Mouse (Mus musculus) CH12.LX (cell line): ENCODE measurements around the gene Sertad1. TPM values are rescaled to one million over a fixed set of nuclear protein-coding genes. Genes with fewer than 3 reads are reported as not detected.

Experiments
- DNase-seq: peaks from one replicate; pipeline ENCODE4 v3.0.0-alpha.2; 2013; ENCODE audit errors: extremely low read depth
- H3K27ac ChIP-seq: 2 replicates; pipeline ENCODE4 v1.5.1; 2012; ENCODE audit warnings: low read depth, mild to moderate bottlenecking, control low read depth, moderate library complexity; ENCODE audit not compliant: insufficient read depth
- H3K27me3 ChIP-seq: replicated peaks from 2 replicates; pipeline ENCODE3; 2012; ENCODE audit warnings: inconsistent platforms
- H3K36me3 ChIP-seq, 2 experiments: replicated peaks in 1 of 2; 2 replicates each; pipeline versions ENCODE3 to v1.6.1; 2012; ENCODE audit warnings: inconsistent platforms in 1 of 2, low read length in 1 of 2, mild to moderate bottlenecking in 1 of 2, mixed read lengths in 1 of 2, moderate library complexity in 1 of 2; ENCODE audit not compliant: control insufficient read depth in 1 of 2, insufficient read depth in 1 of 2
- H3K4me1 ChIP-seq, 2 experiments: 2 replicates each; pipeline ENCODE4 v1.6.1; 2012; ENCODE audit warnings: inconsistent platforms in 1 of 2, moderate library complexity in 1 of 2; ENCODE audit not compliant: insufficient read depth in 2 of 2, control insufficient read depth in 1 of 2
- H3K4me2 ChIP-seq: 2 replicates; pipeline ENCODE4 v1.6.1; 2012; ENCODE audit warnings: low read depth, mild to moderate bottlenecking, control low read depth; ENCODE audit not compliant: poor library complexity, insufficient read depth, severe bottlenecking
- H3K4me3 ChIP-seq, 3 experiments: fragments of 150-350 bp in 1 of 3; sonication (generic) in 1 of 3; replicated peaks in 1 of 3; 2 replicates each; pipeline versions ENCODE3 to v1.5.1; 2011 to 2012; ENCODE audit warnings: low read depth in 2 of 3, low read length in 2 of 3, mild to moderate bottlenecking in 2 of 3, moderate library complexity in 2 of 3, control low read depth in 1 of 3, improper control_type of control experiment in 1 of 3, inconsistent platforms in 1 of 3, mixed read lengths in 1 of 3; ENCODE audit not compliant: poor library complexity in 1 of 3
- H3K79me2 ChIP-seq: replicated peaks from 2 replicates; pipeline ENCODE4 v1.6.1; 2012; ENCODE audit warnings: mild to moderate bottlenecking, moderate library complexity; ENCODE audit not compliant: control insufficient read depth, poor library complexity, insufficient read depth, severe bottlenecking; ENCODE audit errors: extremely low read depth
- H3K9ac ChIP-seq: 2 replicates; pipeline ENCODE4 v1.6.1; 2012; ENCODE audit warnings: low read depth, mild to moderate bottlenecking, control low read depth, moderate library complexity; ENCODE audit not compliant: insufficient read depth
- H3K9me3 ChIP-seq: replicated peaks from 2 replicates; pipeline ENCODE3; 2012; ENCODE audit warnings: low read length, inconsistent platforms, mixed read lengths
- CHD1 ChIP-seq: IDR thresholded peaks from 2 replicates; pipeline ENCODE4 v1.6.1; 2012; ENCODE audit warnings: low read depth, low read length, improper control_type of control experiment, inconsistent platforms
- CTCF ChIP-seq, 2 experiments: IDR thresholded peaks in 1 of 2; conservative IDR thresholded peaks in 1 of 2; 2 replicates each; pipeline ENCODE4 v1.5.1; 2011 to 2012; ENCODE audit warnings: low read depth in 2 of 2, low read length in 2 of 2, improper control_type of control experiment in 1 of 2, inconsistent platforms in 1 of 2, mild to moderate bottlenecking in 1 of 2, moderate library complexity in 1 of 2
- E2F4 ChIP-seq: IDR thresholded peaks from 2 replicates; pipeline ENCODE4 v1.6.1; 2011; ENCODE audit warnings: low read depth, low read length, improper control_type of control experiment; ENCODE audit not compliant: insufficient replicate concordance
- JUND ChIP-seq: conservative IDR thresholded peaks from 2 replicates; pipeline ENCODE4 v1.6.1; 2011; ENCODE audit warnings: low read depth, low read length, improper control_type of control experiment
- MAFK ChIP-seq: IDR thresholded peaks from 2 replicates; pipeline ENCODE4 v1.6.1; 2011; ENCODE audit warnings: low read length, improper control_type of control experiment; ENCODE audit not compliant: insufficient replicate concordance
- MAX ChIP-seq: IDR thresholded peaks from 2 replicates; pipeline ENCODE4 v1.6.1; 2011; ENCODE audit warnings: low read length, improper control_type of control experiment
- MEF2A ChIP-seq: IDR thresholded peaks from 2 replicates; pipeline ENCODE4 v1.6.1; 2014; ENCODE audit warnings: low read depth, mild to moderate bottlenecking, inconsistent platforms, low read length, improper control_type of control experiment, borderline replicate concordance
- NRF1 ChIP-seq: IDR thresholded peaks from 2 replicates; pipeline ENCODE4 v1.6.1; 2014; ENCODE audit warnings: low read depth, mild to moderate bottlenecking, inconsistent platforms, low read length, improper control_type of control experiment, moderate library complexity
- RCOR1 ChIP-seq: conservative IDR thresholded peaks from 2 replicates; pipeline ENCODE4 v1.6.1; 2012; ENCODE audit warnings: low read depth, mild to moderate bottlenecking, inconsistent platforms, low read length, improper control_type of control experiment
- SIN3A ChIP-seq: IDR thresholded peaks from 2 replicates; pipeline ENCODE4 v1.6.1; 2012; ENCODE audit warnings: low read length, improper control_type of control experiment, inconsistent platforms
- TBP ChIP-seq: conservative IDR thresholded peaks from 2 replicates; pipeline ENCODE4 v1.6.1; 2011; ENCODE audit warnings: low read depth, low read length, improper control_type of control experiment
- UBTF ChIP-seq: IDR thresholded peaks from 2 replicates; pipeline ENCODE4 v1.6.1; 2012; ENCODE audit warnings: low read depth, mild to moderate bottlenecking, inconsistent platforms, low read length, improper control_type of control experiment, moderate library complexity
- USF1 ChIP-seq: IDR thresholded peaks from 2 replicates; pipeline ENCODE4 v1.6.1; 2014; ENCODE audit warnings: low read depth, mild to moderate bottlenecking, inconsistent platforms, low read length, improper control_type of control experiment
- USF2 ChIP-seq: conservative IDR thresholded peaks from 2 replicates; pipeline ENCODE4 v1.6.1; 2011; ENCODE audit warnings: low read depth, low read length, improper control_type of control experiment
- dilution Hi-C: fragments of 300-500 bp; cut with MboI; formaldehyde crosslinking; loops from 2 replicates; pipeline ENCODE4 v1.14.3; 2020; ENCODE audit warnings: low sequenced_read_pairs; ENCODE audit not compliant: extremely low pct_unique_long_range_greater_than_20kb, extremely low pct_ligation_motif_present
- in situ Hi-C: fragments of 300-500 bp; cut with MboI; formaldehyde crosslinking; loops from 3 replicates; pipeline ENCODE4 v1.14.3; 2019; ENCODE audit warnings: low sequenced_read_pairs, low pct_ligation_motif_present, low pct_unique_long_range_greater_than_20kb, mixed read lengths
- polyA plus RNA-seq: library from polyadenylated mRNA; unstranded; fragments of >175 nt; gene quantifications from 2 replicates; pipeline ENCODE4 v1.2.1, GENCODE M21; 2012; ENCODE audit warnings: low read depth; ENCODE audit not compliant: insufficient read length
- total RNA-seq, 2 experiments: library from RNA; depleted of rRNA; stranded (reverse); fragments of 300-350 nt in 1 of 2; fragments of >200 nt in 1 of 2; gene quantifications; 2 replicates each; pipeline ENCODE4 v1.2.3; 2012 to 2014

Sertad1 gene
- total and polyA plus RNA-seq, 3 experiments: 5.0 to 9.1 (median 8.3) TPM

- no peak overlapping the region for H3K4me3 ChIP-seq
- H3K4me2 ChIP-seq: no peak overlapping the region
- DNase-seq: no peak
- H3K27me3 ChIP-seq: no peaks in the 10 kb centered on the region
- no peaks in the 10 kb centered on the region for H3K79me2 ChIP-seq
- peaks cover 9 to 32% of the 10 kb centered on the region in 2 experiments for H3K4me1 ChIP-seq
- H3K36me3 ChIP-seq: peaks cover 0 to 12% of the 10 kb centered on the region in 2 experiments
- H3K27ac ChIP-seq: no peak overlapping the region
- H3K9ac ChIP-seq: no peak overlapping the region
- in situ Hi-C loops (no loop called here), dilution Hi-C loops (no loop called here)
- TF ChIP-seq JUND (no peak), E2F4 (no peak), CTCF (conservative IDR thresholded peaks at IDR 0.05 in 1 of 2, IDR thresholded peaks at IDR 0.05 in 1 of 2; ENCODE audit: low read depth in 2 of 2, low read length in 2 of 2) (no peak)
- no peaks in the 10 kb centered on the region for H3K9me3 ChIP-seq
These were observed 10.5 kb upstream of the Sertad1 start for GRCm38 (mm10) chr7:27476098-27476635.

- Histone ChIP-seq H3K27me3 (no peaks in the 10 kb centered on the region), H3K4me1 (peaks cover 9 to 43% of the 10 kb centered on the region in 2 experiments), H3K79me2 (no peaks in the 10 kb centered on the region), H3K9me3 (no peaks in the 10 kb centered on the region), H3K27ac (no peak overlapping the region), H3K9ac (no peak overlapping the region), H3K4me2 (no peak overlapping the region), H3K36me3 (peaks cover 0 to 12% of the 10 kb centered on the region in 2 experiments), H3K4me3 (no peak overlapping the region)
- in situ Hi-C loops (no loop called here), dilution Hi-C loops (no loop called here)
- TF ChIP-seq UBTF (no peak), CHD1 (no peak)
- DNase-seq: no peak
These were observed 8.1 kb upstream of the Sertad1 start for GRCm38 (mm10) chr7:27478561-27478960.

- H3K27me3 ChIP-seq: no peaks in the 10 kb centered on the region
- no peak overlapping the region for H3K27ac ChIP-seq
- H3K4me1 ChIP-seq: peaks cover 12 to 46% of the 10 kb centered on the region in 2 experiments
- no peaks in the 10 kb centered on the region for H3K79me2 ChIP-seq
- peaks cover 0 to 12% of the 10 kb centered on the region in 2 experiments for H3K36me3 ChIP-seq
- H3K9me3 ChIP-seq: no peaks in the 10 kb centered on the region
- no peak overlapping the region for H3K4me3 ChIP-seq
- no peak for DNase-seq
- TF ChIP-seq MAFK (no peak), NRF1 (no peak), JUND (no peak), TBP (no peak), USF1 (no peak), MEF2A (no peak), RCOR1 (no peak), SIN3A (no peak), USF2 (no peak), MAX (no peak)
- in situ Hi-C loops: no loop called here
- H3K4me2 ChIP-seq: no peak overlapping the region
- H3K9ac ChIP-seq: no peak overlapping the region
- dilution Hi-C loops: no loop called here
These were observed 7.0 kb upstream of the Sertad1 start for GRCm38 (mm10) chr7:27479750-27480149.
